Mouse (Mus musculus): ENCODE data around the gene Tnip3.

The Tnip3 gene

DNA sequence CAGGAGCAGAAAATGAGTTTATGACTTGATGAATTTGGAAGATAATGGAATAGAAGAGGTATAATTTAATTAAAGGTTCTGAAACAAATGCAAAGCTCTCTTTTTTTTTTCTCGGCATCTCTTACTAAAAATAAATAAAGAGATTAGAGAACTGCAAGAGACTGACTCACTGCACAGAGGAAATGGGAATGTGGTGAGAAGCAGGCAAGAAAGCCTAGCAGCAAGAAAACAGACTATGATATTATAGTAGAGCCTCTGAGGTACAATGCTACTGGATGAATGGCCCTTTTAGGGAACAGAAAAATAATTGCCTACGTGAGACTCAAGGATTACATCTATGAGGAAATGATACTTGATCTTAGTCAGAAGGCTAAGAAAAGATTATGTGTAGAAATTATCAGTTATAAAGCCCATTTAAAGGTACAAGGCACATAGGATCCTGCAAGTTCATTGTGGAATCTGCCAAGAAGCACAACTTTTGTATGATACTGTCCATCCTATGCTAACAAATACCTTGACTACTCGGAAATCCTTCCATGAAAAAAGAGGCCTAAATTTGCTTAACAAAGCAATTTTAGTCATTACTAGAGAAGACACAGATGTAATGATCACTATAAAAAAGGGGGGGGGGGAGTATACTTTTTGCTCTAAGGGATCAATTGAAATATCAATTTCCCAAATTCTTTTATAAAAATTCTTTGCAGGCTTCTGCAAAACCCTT, 60.4 kb downstream of the Tnip3 start:
- no peak for DNase-seq

DNA sequence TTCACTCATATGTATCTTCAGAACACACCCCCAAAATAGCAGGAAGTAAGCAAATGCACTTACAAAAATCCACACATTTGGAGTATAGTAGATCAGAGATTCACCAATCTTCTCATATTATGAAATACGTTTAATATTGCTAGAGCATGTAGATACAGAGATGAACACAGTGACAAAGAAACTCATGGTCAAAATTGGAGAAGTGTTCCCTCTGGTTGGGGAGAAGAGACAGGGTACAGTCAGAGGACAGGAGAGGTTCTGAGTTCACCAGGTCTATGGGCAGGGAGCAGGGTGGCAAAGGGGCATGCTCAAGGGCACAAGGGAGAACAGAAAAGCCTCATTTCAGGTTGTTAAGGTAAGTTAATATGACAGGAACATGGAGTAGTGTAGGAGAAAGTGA, 63.7 kb downstream of the Tnip3 start:
- DNase-seq: no peak

DNA sequence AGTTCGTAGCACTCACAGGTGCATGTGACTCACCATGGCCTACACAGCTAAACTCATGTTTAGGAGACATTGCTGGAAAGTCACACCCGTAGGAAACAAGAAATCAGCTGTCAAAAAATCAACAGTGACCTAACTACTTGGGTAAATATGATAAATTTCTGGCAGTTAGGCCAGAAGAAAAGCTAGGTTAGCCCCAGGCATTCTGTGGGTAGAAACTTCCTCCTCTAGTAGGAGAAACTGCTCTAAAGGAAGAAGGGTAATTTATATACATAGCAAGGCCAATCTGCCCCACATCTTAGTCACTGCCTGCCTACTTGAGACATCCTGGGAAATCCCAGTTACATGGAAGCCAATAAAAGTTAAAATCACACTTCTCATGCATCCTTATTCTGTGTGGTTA, 64.9 kb downstream of the Tnip3 start:
- no peak for DNase-seq

DNA sequence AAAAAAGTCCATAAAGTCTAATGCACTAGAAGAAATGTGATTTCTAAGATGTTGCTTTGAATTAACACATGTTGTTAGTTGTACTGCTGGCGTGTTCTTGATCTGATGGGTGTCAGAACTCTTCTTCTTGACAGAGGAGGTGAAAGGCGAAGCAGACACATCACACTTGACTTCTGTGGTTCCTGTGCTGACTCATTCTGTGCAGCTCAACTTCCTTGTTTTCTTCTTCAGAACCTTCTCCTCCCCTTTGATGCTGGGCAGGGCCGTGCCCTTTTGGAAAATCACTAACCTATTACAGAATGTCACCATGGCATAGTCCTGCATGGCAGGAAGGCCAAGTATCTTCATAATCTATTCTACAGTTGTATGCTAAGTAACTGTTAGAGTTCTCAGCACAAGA, 69.1 kb downstream of the Tnip3 start:
- no peak for DNase-seq

DNA sequence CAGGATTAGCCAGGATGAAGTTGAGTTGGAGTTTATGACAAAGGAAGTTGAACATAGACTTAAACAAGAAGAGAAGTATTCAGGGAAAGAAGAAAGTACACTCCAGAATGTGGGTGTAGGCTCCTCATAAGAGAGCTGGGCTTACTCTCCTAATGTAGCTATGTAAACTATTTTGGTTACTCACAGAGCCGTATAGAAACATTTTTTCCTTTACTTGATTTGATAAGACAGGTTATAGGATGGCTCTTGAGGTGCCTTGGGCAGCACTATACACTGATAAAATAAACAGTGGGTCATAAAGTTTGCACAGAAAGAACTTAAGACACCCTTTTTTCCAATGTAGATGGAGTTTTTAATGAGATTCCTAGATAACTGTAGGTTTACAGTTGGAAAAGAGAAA, 70.3 kb downstream of the Tnip3 start:
- no peak for DNase-seq

DNA sequence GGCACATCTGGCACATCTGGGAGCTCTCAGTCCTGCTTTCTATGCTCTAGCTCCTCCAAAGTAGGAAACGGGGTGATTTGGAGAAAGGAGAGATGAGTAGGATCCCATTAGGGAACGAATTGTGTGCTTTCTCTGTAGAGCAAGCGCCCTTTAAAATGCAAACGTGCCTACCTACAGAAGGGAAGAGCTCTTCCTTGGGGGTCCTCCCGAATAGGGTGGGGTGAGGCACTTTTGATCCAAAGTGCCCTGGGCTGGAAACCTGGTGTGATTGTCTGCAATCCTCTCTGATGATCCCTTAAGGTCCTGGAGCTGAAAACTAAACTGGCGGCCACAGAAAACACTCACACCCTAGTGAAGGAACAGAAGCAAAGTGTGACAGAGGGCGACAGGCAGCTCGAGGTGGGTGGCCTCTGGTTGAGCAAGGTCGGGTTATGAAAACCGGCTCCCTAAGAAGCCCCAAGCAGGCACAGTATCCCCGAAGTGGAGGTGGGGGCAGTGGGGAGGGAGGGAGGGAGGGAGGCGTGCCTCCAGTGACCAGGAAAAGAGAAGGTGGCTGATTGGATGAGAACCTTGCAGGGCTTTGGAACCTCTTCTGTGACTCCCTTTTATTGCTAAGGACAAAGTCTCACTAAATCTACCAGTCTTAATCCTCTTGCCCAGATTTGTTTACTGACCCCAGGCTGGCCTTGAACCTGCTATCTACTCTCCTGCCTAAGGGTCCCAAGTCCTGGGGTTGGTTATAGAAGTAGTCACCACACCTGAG, 72.1 kb downstream of the Tnip3 start:
- DNase-seq: no peak

DNA sequence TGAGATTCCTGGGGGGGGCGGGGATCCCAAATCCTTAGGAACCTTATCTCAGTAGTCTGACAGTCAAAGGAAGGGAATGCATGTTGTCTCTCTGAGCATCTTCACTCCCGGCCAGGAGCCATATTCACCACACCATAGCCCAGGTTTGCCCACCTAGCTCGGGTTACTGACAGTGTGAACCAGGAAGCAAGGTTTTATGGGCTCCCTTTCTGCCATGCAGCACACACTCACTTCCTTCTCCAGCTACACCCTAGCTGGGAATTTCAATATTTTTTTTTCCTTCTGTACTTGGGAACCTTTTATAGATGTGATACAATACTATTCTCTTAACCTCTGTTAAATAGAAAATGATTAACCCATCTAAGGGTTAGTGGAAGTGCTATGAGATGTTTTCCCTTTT, 73.4 kb downstream of the Tnip3 start:
- no peak for DNase-seq

DNA sequence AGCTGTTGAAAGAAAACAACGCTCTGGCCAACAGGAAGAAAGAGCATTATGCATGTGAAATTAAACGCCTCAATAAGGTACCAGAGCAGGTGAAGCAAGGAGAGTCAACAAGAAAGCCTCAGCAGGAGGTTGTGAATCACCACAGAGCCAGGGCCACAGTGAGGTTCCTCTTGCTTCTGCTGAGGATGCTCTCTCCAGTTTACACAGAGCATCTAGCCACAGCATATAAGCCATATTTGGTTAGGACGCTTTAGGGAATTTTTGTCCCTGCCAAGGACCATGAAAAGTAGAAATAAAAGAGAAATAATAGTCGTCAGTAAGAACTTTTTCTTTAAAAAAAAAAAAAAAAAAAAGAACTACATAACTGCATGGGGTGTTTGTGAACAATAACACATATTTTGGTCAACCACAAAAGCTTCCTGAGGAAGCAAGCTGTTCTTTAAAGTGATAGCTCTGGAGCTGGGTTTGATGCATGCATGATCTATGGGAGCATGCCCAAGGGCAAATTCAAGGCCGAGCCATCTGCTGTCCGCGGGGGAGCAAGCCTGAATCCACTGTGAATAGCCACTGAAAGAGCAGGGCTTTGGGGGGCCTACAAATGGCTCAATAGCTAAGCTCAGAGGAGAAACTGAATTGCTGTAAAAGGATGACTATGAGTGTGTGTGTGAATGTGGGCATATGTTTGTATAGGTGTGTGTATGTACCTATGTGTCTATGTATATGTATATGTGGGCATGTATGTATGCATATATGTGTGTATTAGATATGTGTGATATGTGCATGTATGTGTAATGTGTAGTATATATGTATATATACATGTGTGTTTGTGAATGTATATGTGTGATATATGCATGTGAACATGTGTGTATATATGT, 75.0 kb downstream of the Tnip3 start:
- DNase-seq: no peak

DNA sequence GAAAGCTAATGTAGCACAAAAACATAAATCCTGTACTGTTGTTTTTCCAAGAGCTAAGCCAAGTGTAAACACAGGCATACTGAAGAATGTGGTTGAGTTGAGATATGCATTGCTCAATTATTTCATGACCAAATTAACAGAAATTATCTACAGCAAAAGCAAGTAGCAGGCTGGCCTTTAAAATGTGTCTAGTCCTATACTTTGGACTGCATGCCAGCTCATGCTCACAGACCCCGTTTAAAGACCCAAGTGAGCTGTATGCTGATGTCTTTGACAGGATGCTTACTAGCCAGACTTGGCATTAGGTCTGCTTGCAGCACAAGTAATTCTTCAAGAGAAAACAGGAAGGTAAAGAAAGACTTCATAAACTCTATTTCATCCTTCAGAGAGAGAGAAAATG, 75.8 kb downstream of the Tnip3 start:
- no peak for DNase-seq

DNA sequence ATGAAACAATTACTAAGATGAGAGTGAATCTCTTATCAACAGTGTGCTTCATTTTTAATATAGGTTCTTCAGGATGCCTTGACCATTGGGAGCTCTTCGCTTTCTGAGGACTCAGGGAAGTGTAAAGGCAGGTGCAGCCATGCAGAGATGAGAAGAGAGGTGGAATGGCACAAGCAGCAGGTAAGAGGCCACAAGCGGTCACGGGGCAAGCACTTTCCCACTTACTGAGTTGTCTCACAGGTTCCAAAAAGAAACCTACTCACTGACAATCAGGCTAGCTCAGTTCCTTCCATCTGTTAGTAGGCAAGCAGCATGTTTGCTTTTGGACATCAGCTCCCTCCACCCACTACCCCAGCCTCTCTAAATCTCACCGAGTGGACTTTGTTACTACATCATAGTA, 80.7 kb downstream of the Tnip3 start:
- no peak for DNase-seq

DNA sequence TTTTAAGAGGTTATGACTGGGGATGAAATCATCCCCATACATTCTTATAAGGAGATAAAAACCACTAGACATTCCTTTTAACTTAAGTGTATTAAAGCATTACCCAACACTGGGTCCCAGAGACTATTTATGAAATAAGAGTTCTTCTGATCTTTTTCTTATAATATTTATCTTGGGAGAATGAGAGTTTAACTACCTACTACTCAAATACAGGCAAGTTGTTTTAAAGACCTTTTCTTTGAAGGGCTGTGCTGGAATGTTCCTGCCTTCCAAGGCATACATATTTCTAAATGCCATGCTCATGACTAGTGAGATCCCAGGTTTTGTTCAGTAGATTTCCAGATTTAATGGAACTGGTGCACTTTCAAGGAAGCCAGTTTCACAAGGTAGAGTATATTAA, 81.8 kb downstream of the Tnip3 start:
- DNase-seq: no peak

DNA sequence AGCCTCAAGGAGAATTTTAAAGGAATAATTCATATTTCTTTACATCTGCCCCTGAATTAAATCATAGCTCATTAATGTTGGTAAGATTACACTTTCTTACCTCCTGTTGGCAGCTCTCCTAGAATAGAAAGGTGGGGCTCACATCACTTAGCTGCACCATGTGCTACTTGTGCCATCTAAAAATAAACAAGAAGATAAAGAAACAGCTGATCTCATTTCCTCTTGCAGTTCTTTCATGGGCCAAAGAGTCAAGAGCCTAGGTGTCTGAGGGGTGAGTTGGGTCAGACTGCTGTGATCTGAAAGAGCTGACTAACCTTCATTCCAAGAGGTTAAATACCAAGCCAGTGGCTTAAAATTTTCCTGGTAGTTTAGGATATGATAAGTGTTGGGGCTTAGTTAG, 86.7 kb downstream of the Tnip3 start:
- DNase-seq: no peak

DNA sequence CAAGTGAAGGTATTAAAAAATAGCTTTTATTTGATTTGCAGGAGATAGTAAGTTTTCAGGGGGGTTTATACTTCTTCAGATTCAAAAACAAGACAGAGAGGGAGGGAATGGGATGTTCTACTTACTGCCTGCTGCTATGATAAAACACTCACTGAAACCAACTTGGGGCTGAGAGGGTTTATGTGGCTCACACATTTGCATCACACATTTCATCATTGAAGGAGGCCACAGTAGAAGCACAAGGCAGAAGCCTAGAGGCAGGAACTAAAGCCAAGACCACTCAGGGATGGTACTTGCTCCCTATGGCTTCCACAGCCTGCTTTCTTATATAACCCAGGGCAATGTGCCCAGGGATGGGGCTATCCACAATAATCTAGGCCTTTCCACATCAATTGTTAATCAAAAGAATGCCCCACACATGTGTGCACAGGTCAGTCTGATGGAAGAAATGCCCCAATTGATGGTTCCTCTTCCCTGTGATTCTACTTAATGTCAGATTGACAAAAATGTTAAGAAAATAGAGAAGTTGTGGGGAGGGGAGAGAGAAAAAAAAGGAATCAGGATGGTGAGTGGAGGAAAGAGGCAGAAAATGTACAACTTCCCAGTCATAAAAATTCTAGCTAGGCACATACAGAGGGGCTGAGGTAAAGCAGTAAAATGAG, 88.9 kb downstream of the Tnip3 start:
- DNase-seq: no peak

DNA sequence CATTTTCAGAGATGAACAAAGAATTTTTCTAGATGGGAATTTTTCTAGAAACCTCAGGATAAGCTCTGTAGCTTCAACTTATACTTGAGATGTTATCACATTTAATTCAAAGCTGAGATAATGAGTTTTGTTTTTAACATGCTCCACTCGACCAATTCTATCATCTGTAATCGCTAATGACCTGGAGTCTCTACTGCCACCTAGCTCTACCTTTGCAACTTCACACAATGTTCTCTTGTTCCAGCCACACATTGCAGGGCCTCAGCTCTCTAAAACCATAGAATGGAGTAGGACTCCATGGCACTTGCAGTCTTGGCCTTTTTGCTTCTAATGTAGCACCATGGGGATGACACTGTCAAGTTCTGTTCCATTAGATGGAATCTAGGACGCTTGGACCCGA, 90.5 kb downstream of the Tnip3 start:
- DNase-seq: no peak

DNA sequence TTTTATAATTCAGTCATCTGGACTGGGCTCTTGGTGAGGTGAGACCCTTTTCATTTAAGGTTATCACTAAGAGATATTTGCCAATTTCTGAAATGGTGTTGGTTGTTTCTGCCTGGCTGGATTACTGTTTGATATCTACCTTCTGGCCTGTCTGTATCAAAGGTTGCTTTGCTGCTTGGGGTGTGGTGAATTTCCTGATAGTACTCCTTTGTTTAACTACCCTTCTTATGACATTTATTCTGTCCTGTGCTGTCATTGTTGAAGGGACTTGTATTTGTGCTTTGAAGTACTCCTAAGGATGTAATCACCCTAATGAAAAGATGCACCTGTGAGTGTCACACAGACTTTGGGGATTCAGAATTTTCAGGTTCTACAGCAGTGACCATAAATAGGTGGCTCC, 96.1 kb downstream of the Tnip3 start:
- DNase-seq: no peak

DNA sequence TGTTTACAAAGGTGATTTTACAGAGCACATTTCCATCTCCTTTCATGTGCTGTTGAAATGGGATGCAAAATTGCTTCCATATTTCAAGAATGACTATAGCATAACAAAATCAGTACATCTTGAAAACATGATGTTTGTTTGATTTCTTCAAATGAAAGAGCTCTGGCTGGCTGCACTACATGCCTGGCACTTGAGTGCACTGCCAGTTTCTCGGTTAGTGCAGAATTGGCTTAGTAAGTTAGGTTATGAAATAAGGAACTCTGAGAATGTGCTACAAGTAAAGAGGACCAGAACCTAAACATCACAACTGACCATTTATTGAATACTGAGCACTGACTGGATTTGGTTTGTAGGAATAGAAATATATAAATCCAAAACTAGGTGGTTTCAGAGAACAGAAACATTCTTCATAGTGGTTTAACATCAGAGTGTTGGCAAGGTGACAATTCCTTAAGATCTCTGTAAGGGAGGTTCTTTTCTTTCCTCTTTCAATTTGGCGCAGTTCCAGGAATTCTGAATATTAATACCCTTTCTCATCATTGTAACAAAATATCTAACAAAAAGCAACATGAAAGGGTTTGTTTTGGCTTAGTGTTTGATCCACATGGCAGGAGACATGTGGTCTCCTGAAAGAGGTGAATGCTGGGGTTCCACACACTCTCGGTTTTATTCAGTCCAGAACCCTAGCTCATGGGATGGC, 98.1 kb downstream of the Tnip3 start:
- DNase-seq: no peak

DNA sequence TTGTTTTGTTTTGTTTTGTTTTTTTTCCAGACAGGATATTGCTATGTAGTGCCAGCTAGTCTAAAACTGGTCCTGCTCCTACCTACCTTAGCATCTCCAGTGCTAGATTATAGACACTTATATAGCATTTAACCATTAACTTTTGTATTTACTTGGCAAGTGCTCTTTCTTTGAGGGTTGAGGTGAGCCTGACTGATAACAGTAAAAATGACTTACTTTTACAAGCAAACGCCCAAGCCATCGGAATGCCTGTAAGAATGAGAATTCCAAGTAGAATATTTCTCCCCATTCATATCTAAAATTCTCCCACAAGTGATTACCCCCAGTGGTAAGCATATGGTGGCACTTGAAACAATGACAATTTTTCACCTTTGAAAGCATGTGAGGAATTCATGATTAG, 105.5 kb downstream of the Tnip3 start:
- no peak for DNase-seq

DNA sequence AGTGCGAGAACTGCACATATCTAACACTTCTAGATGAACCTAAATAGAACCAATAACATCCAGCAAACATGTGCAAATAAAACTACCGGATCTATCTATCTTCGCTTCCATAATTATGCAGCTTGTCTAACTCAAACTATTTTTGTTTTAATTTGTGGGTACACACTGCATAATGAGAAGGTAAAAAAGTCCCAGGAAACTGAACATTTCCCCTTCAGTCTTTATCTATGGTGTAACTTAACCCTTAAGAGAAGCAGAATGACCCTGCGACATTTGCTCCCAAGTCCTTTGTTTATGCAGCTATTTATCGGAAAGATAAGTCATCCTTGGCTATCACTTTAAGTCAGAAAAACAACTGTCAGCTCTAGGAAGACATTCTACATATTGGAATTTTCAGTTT, 107.1 kb downstream of the Tnip3 start:
- no peak for DNase-seq

DNA sequence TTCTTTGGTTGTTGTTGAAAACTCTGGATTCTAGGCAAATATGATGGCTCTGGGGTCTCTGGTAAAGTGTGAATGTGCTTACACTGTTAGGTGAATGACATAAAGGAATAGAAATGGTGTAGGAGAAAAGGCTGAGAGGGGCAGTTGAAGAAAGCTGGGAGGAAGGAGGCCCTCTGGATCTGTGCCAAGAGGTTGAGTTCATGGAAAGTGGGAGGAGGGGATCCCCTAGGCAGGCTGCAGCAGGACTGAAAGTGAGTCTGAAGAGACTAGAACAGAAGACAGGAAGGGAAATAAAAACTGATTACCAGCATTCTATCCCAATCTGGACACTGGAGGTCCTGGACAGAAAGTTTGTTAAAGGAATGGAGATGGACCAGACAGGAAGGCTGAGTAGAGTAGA, 117.3 kb downstream of the Tnip3 start:
- DNase-seq: no peak

DNA sequence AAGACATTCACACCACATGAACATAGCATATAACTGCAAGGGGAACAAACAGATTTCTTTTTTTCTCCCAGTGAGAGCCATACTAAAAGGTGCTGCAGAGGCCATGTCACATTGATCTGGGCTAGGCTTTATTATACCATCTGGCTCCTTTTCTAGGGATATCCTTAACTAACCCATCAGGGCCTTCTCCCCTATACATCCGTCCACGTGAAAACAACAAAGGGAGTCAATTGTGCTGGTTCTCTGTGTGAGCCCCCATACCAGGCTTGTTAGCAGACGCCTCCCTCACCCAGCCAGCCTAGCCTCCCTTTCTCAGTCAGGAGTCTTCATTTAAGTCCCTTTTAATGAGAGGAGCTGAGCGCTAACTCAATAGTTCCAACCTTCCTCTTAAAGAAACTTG, 119.0 kb downstream of the Tnip3 start:
- no peak for DNase-seq

DNA sequence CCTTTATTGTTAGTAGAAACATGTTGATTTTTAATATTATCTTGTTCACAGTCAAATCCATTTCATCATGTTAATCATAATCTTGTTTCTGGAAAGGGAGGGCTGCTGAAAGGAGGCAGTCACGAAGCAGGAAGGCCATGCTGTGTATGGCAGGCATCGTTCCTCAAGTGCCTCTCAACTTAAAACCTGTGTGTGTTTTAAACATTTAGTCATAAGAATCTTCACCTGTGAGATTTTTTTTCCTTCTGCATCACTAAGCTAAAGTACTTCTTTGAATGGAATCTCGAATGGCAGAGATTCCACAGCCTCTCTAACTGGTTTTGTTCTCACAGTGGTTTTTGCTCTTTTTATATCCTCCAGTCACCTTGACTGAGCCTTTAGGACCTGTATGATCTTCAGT, 121.3 kb downstream of the Tnip3 start:
- DNase-seq: no peak

DNA sequence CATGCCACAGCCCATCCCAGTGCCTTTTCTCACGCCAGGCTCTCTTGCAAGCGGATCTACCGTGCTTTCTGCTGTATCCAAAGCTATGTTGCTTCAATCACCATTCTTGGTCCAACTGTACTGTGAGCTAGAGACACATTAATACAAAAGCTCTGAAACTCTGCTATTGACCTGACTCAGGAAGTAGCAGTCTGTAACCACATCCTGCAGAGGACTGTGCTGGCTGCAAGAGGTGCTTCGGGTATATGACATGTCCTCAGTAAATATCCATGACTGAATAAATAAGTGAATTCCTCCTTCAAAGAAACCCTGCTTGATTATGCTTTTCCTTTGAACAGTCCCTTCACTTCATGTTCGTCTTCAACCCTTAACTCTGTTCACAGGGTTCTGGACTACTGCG, 122.6 kb downstream of the Tnip3 start:
- DNase-seq: no peak

DNA sequence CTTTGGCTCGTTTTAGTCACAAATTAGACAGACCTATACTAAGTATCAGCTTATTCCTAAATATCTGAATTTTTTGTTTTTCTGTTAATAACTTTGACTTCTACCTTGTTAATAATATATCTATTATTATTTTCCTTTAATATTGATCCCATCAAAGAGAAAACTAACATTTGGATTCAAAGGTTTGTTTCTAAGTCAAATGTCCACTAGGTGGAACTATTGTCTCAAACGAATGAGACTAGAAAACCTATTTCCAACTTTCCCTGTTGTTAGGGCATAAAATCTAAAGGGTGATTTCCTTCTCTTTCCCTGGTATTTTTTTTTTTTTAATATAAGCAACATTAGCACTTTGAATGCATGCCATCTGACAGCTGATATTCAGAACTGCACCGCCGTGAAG, 126.3 kb downstream of the Tnip3 start:
- no peak for DNase-seq
